Mouse (Mus musculus) regulatory T cell (primary cell): Measurements from ENCODE around the gene Tlr3.

Experiments
- in situ Hi-C: fragments of 300-600 bp; cut with MboI, MseI; formaldehyde crosslinking; loops from one replicate; pipeline ENCODE4 v1.15.1; 2025; ENCODE audit warnings: high pct_unique_total_duplicates

Gene Tlr3

GRCm38 (mm10) chr8:45355809-45356208, 55.1 kb downstream of the Tlr3 start:
- in situ Hi-C loops: no loop called here
